Mouse (Mus musculus) 416B (cell line): ENCODE data around the gene Kcnq5.
A peak's percentile ranks its signal among the peaks of the same experiment; 100 is the strongest.

ENCODE experiments used
- DNase-seq: peaks from one replicate; pipeline ENCODE4 v3.0.0; 2011; ENCODE audit warnings: low read depth

Kcnq5 gene

GRCm38 (mm10) chr1:21961251-21962082 is at the start of gene Kcnq5:
Gene Kcnq5, minus strand, starts transcription at chr1:21961942.
- DNase-seq, result peak; percentile 77

- no peak for DNase-seq
Observed at GRCm38 (mm10) chr1:21979755-21980154, 18.0 kb upstream of the Kcnq5 start.

- DNase-seq, result no peak
Observed at GRCm38 (mm10) chr1:21979292-21979691, 17.6 kb upstream of the Kcnq5 start.

GRCm38 (mm10) chr1:21974040-21974439 is 12.3 kb upstream of the Kcnq5 start:
- DNase-seq, result no peak

GRCm38 (mm10) chr1:21967139-21967538 is 5.4 kb upstream of the Kcnq5 start:
- peak; percentile 55 for DNase-seq

- peak; percentile 84 for DNase-seq
Observed at GRCm38 (mm10) chr1:21962896-21963864, 1.4 kb upstream of the Kcnq5 start.

- DNase-seq, result no peak
Observed at GRCm38 (mm10) chr1:21962083-21962471, 335 bp upstream of the Kcnq5 start.

GRCm38 (mm10) chr1:21960421-21961250 is 1.1 kb downstream of the Kcnq5 start:
- DNase-seq, result peak; percentile 95

GRCm38 (mm10) chr1:21959648-21960285 is 2.0 kb downstream of the Kcnq5 start:
- peak; percentile 73 for DNase-seq

- DNase-seq, result no peak
Observed at GRCm38 (mm10) chr1:21958013-21958412, 3.7 kb downstream of the Kcnq5 start.

GRCm38 (mm10) chr1:21940831-21941230 is 20.9 kb downstream of the Kcnq5 start:
- DNase-seq, result no peak

GRCm38 (mm10) chr1:21927182-21927581 is 34.6 kb downstream of the Kcnq5 start:
- no peak for DNase-seq

GRCm38 (mm10) chr1:21923293-21923642 is 38.5 kb downstream of the Kcnq5 start:
- DNase-seq, result no peak

- DNase-seq, result no peak
Observed at GRCm38 (mm10) chr1:21922578-21923292, 39.0 kb downstream of the Kcnq5 start.

GRCm38 (mm10) chr1:21919276-21919675 is 42.5 kb downstream of the Kcnq5 start:
- no peak for DNase-seq

GRCm38 (mm10) chr1:21896067-21896719 is 65.5 kb downstream of the Kcnq5 start:
- peak; percentile 22 for DNase-seq

GRCm38 (mm10) chr1:21883747-21884146 is 78.0 kb downstream of the Kcnq5 start:
- DNase-seq, result no peak

GRCm38 (mm10) chr1:21870889-21871288 is 90.9 kb downstream of the Kcnq5 start:
- no peak for DNase-seq

GRCm38 (mm10) chr1:21868484-21868883 is 93.3 kb downstream of the Kcnq5 start:
- DNase-seq, result no peak

GRCm38 (mm10) chr1:21856399-21856798 is 105.3 kb downstream of the Kcnq5 start:
- no peak for DNase-seq
